Mouse (Mus musculus) neural tube, embryonic 11.5 days (tissue): Measurements from ENCODE around the gene Dntt. TPM values are rescaled to one million over a fixed set of nuclear protein-coding genes. Genes with fewer than 3 reads are reported as not detected.

Source experiments
- ATAC-seq: fragments of 200-750 bp; cut with Nextera tagmentation; 2 replicates; pipeline ENCODE4 v1.8.0; 2017; ENCODE audit warnings: moderate number of reproducible peaks, mild to moderate bottlenecking, moderate TSS enrichment, moderate library complexity; ENCODE audit not compliant: insufficient read depth, low FRiP score, low TSS enrichment
- DNase-seq: peaks from one replicate; pipeline ENCODE4 v3.0.0-alpha.2; 2015; ENCODE audit warnings: low spot score
- H3K27ac ChIP-seq: fragments of 300-500 bp; sonication (generic); 2 replicates; pipeline ENCODE4 v1.5.1; 2014; ENCODE audit warnings: low read depth, mild to moderate bottlenecking, low read length
- H3K27me3 ChIP-seq: fragments of 300-500 bp; sonication (generic); 2 replicates; pipeline ENCODE4 v1.6.1; 2014; ENCODE audit warnings: mild to moderate bottlenecking, low read length, mixed read lengths; ENCODE audit not compliant: control insufficient read depth, insufficient read depth
- H3K36me3 ChIP-seq: fragments of 300-500 bp; sonication (generic); 2 replicates; pipeline ENCODE4 v1.6.1; 2014; ENCODE audit warnings: mild to moderate bottlenecking, low read length, moderate library complexity, mixed read lengths; ENCODE audit not compliant: control insufficient read depth, insufficient read depth
- H3K4me1 ChIP-seq: fragments of 300-500 bp; sonication (generic); 2 replicates; pipeline ENCODE4 v1.6.1; 2014; ENCODE audit warnings: low read length, mixed read lengths; ENCODE audit not compliant: control insufficient read depth, insufficient read depth
- H3K4me2 ChIP-seq: fragments of 300-500 bp; sonication (generic); 2 replicates; pipeline ENCODE4 v1.6.1; 2014; ENCODE audit warnings: low read depth, mild to moderate bottlenecking, moderate library complexity
- H3K4me3 ChIP-seq: fragments of 300-500 bp; sonication (generic); 2 replicates; pipeline ENCODE4 v1.5.1; 2014; ENCODE audit warnings: low read depth, low read length
- H3K9ac ChIP-seq: fragments of 300-500 bp; sonication (generic); 2 replicates; pipeline ENCODE4 v1.6.1; 2014; ENCODE audit warnings: mild to moderate bottlenecking, low read length
- H3K9me3 ChIP-seq: fragments of 300-500 bp; sonication (generic); 2 replicates; pipeline ENCODE4 v1.6.1; 2016; ENCODE audit warnings: low read length; ENCODE audit not compliant: control insufficient read depth
- WGBS: fragments of 180-500 bp; shearing (Covaris S2); extraction: QIAGEN DNeasy Blood & Tissue Kit; methylation state at CpG from one replicate; pipeline ENCODE4 v1.1.7; 2014; 5-methylcytosine and 5-hydroxymethylcytosine counted together
- polyA plus RNA-seq: library from polyadenylated mRNA; unstranded; fragments of >200 nt; fragmentation: Nextera tagmentation; extraction: Ambion mirVana; gene quantifications from 2 replicates; pipeline ENCODE4 v1.2.1, GENCODE M21; 2014

Dntt gene
- polyA plus RNA-seq, 1 experiment from 2014 or later: 0.17 TPM

DNA sequence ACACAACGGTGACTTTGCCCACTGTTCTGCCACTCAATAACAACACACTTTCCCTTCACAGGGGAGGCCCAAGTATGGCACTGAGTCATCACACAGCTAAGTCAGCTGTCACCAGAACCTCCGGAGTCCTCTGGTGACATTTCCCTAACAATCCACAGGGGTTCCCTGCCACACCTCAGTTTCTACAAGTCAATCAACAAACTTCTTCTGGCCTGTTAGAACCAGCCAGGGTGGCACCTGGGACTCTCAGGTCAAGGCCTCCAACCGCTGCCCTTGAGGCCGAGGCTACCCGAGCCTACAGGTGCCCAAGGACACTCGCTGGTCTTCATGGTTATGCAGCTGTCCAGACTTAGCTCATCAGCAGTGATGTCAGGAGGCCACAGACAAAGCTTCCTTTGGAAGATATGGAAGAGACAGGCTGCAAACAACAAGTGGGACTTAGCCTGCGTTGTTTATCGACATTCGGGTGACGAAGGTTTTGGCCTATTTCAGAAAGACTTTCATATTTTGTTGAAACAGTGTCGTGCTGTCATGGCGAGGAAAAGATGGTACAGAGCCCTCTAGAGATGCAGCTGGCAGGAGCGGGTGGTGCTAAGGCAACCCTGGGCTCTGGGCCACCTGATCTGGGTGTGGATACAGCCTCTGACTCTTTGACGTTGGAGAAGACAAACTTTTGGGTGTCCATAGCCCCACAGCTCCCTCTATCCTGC, 44.8 kb downstream of the Dntt start:
- WGBS: 90% methylated on average over 14 of the region's 14 CpGs
- no peak for DNase-seq
- H3K36me3 ChIP-seq: no peaks in the 10 kb centered on the region
- no peak for ATAC-seq
- H3K9ac ChIP-seq: no peak overlapping the region
- no peak overlapping the region for H3K4me2 ChIP-seq
- no peak overlapping the region for H3K27ac ChIP-seq
- H3K4me1 ChIP-seq: no peaks in the 10 kb centered on the region
- no peaks in the 10 kb centered on the region for H3K9me3 ChIP-seq
- no peak overlapping the region for H3K4me3 ChIP-seq
- no peaks in the 10 kb centered on the region for H3K27me3 ChIP-seq

- 88% methylated on average over 3 of the region's 3 CpGs for WGBS
- 0 out of 2 replicates have a peak, but pooled peaks cover 3% of the 10 kb centered on the region for H3K4me1 ChIP-seq
- H3K27ac ChIP-seq: no peak within 1 kb of the TSS
- ATAC-seq (no peak), DNase-seq (no peak)
- no peak within 1 kb of the TSS for H3K9ac ChIP-seq
- no peak within 1 kb of the TSS for H3K4me2 ChIP-seq
- H3K4me3 ChIP-seq: no peak within 1 kb of the TSS
- no peaks in the 10 kb centered on the region for H3K27me3 ChIP-seq
- no peaks in the 10 kb centered on the region for H3K36me3 ChIP-seq
- no peaks in the 10 kb centered on the region for H3K9me3 ChIP-seq
These were observed 47.8 kb downstream of the Dntt start, which contains the start of gene Opalin for GRCm38 (mm10) chr19:41076906-41077305. Opalin (minus strand) TSS chr19:41077113.

GRCm38 (mm10) chr19:41081589-41081988, 52.5 kb downstream of the Dntt start:
- Histone ChIP-seq H3K9me3 (no peaks in the 10 kb centered on the region), H3K9ac (no peak overlapping the region), H3K4me1 (0 out of 2 replicates have a peak, but pooled peaks cover 3% of the 10 kb centered on the region), H3K4me3 (no peak overlapping the region), H3K27me3 (no peaks in the 10 kb centered on the region), H3K36me3 (no peaks in the 10 kb centered on the region), H3K27ac (no peak overlapping the region), H3K4me2 (no peak overlapping the region)
- WGBS: 60% methylated on average over 3 of the region's 3 CpGs
- ATAC-seq: no peak
- DNase-seq: peak; percentile 21

- H3K9me3 ChIP-seq: no peaks in the 10 kb centered on the region
- DNase-seq (no peak), ATAC-seq (no peak)
- H3K36me3 ChIP-seq: no peaks in the 10 kb centered on the region
- H3K27ac ChIP-seq: no peak overlapping the region
- H3K27me3 ChIP-seq: no peaks in the 10 kb centered on the region
- 0 out of 2 replicates have a peak, but pooled peaks cover 3% of the 10 kb centered on the region for H3K4me1 ChIP-seq
- 91% methylated on average over 14 of the region's 14 CpGs for WGBS
- no peak overlapping the region for H3K4me2 ChIP-seq
- no peak overlapping the region for H3K9ac ChIP-seq
- no peak overlapping the region for H3K4me3 ChIP-seq
These were observed 54.6 kb downstream of the Dntt start for GRCm38 (mm10) chr19:41083646-41084045.

DNA sequence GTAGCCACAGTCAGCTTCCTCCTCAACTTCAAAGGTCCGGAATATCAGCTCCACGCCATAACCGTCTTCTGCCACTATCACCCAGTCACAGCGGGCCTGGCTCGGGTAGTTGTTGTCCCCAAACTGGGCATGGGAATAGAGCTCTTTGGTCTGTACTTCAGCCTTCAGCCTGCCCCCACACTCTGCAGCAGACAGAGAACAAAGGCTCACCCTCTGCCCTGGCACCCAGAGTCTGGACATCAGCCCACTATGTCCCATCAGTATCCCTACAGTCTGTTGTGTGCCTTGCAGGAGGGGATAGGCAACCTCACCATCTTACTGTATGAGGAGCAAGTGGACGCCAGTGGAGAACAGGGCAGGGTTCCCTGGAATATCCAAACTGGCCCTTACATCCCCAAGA, 57.2 kb downstream of the Dntt start:
- WGBS: 84% methylated on average over 6 of the region's 6 CpGs
- 0 out of 2 replicates have a peak, but pooled peaks cover 3% of the 10 kb centered on the region for H3K4me1 ChIP-seq
- no peak overlapping the region for H3K4me3 ChIP-seq
- H3K4me2 ChIP-seq: no peak overlapping the region
- ATAC-seq (0 out of 2 replicates have a peak, but pooled peaks have one; percentile 18), DNase-seq (no peak)
- H3K9ac ChIP-seq: no peak overlapping the region
- H3K27me3 ChIP-seq: no peaks in the 10 kb centered on the region
- no peaks in the 10 kb centered on the region for H3K36me3 ChIP-seq
- H3K9me3 ChIP-seq: no peaks in the 10 kb centered on the region
- no peak overlapping the region for H3K27ac ChIP-seq

DNA sequence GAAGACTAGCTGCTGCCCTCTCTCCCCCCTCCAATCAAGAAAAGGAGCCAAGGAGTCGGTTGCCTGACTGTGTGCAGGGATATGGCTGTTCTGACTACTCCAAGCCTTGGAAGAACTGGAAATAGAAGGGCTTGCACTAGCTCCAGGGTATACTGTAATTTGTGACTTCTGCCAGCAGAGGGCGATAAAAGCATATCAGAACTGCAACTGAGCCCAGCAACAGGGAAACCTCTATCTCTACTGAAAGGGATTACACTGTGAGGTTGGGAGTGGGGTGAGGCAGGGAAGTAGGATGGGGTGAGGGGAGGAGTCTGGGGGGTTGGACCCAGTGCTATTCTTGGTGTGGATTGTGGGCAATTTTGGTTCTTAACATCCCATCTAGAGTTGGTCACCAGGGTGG, 57.6 kb downstream of the Dntt start:
- no peaks in the 10 kb centered on the region for H3K27me3 ChIP-seq
- no peak overlapping the region for H3K9ac ChIP-seq
- no peaks in the 10 kb centered on the region for H3K4me1 ChIP-seq
- ATAC-seq: peak; percentile 56; the same call in 1 of the 2 replicates
- WGBS: 11% methylated on average over 2 of the region's 2 CpGs
- H3K27ac ChIP-seq: no peak overlapping the region
- H3K36me3 ChIP-seq: no peaks in the 10 kb centered on the region
- DNase-seq: peak; percentile 73
- no peaks in the 10 kb centered on the region for H3K9me3 ChIP-seq
- H3K4me3 ChIP-seq: no peak overlapping the region
- H3K4me2 ChIP-seq: no peak overlapping the region

GRCm38 (mm10) chr19:41087901-41088300, 58.8 kb downstream of the Dntt start:
- Histone ChIP-seq H3K4me3 (no peak overlapping the region), H3K9ac (no peak overlapping the region), H3K4me2 (no peak overlapping the region), H3K9me3 (no peaks in the 10 kb centered on the region), H3K27me3 (no peaks in the 10 kb centered on the region), H3K4me1 (no peaks in the 10 kb centered on the region), H3K36me3 (no peaks in the 10 kb centered on the region), H3K27ac (no peak overlapping the region)
- DNase-seq: no peak
- no peak for ATAC-seq
- WGBS: 34% methylated on average over 4 of the region's 4 CpGs

- no peak for ATAC-seq
- H3K4me3 ChIP-seq: no peak overlapping the region
- H3K36me3 ChIP-seq: no peaks in the 10 kb centered on the region
- H3K9ac ChIP-seq: no peak overlapping the region; the same call in 1 of the 2 replicates
- no peak overlapping the region for H3K27ac ChIP-seq
- H3K9me3 ChIP-seq: no peaks in the 10 kb centered on the region
- no peaks in the 10 kb centered on the region for H3K27me3 ChIP-seq
- no peak for DNase-seq
- H3K4me1 ChIP-seq: no peaks in the 10 kb centered on the region
- 46% methylated on average over 18 of the region's 18 CpGs for WGBS
- no peak overlapping the region for H3K4me2 ChIP-seq
These were observed 59.4 kb downstream of the Dntt start for GRCm38 (mm10) chr19:41088491-41088890.

DNA sequence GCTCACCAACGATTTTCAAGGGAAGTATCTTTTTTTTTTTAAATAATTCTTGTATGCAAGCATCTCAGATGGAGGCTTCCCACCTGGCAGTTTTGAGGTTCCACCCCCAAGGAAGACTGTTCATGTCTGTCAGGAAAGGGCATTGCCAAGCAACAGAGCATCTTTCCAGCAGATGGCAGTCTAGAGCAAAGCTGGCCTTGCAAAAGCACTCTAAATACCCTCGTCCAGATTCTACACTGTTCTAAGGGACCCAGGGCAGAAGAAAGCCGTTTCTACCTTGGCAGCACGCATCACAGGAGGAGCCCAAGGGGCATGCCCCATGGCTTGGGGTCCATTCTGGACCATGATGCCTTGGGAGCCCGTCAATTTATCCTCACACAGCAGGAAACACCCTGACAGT, 60.8 kb downstream of the Dntt start:
- no peak overlapping the region for H3K4me2 ChIP-seq
- peak; percentile 65 for DNase-seq
- no peak overlapping the region for H3K27ac ChIP-seq
- no peaks in the 10 kb centered on the region for H3K9me3 ChIP-seq
- 0 out of 2 replicates have a peak, but pooled peaks have one; percentile 31 for ATAC-seq
- no peak overlapping the region for H3K9ac ChIP-seq
- no peaks in the 10 kb centered on the region for H3K4me1 ChIP-seq
- no peak overlapping the region for H3K4me3 ChIP-seq
- H3K36me3 ChIP-seq: no peaks in the 10 kb centered on the region
- 16% methylated on average over 5 of the region's 5 CpGs for WGBS
- no peaks in the 10 kb centered on the region for H3K27me3 ChIP-seq
